Mouse (Mus musculus) cortical plate, adult 2 months (tissue): ENCODE measurements around the gene Slc26a1.

Experiments
- CTCF ChIP-seq: fragments of 200-500 bp; IDR thresholded peaks from 2 replicates; pipeline ENCODE4 v1.5.1; 2011; ENCODE audit warnings: mild to moderate bottlenecking, control low read depth, low read length; ENCODE audit not compliant: insufficient read depth; ENCODE audit errors: extremely low read depth
- POLR2A ChIP-seq: fragments of 200-500 bp; IDR thresholded peaks from 2 replicates; pipeline ENCODE4 v1.6.1; 2011; ENCODE audit warnings: mild to moderate bottlenecking, low read length, control low read depth; ENCODE audit not compliant: insufficient read depth; ENCODE audit errors: extremely low read depth

DNA sequence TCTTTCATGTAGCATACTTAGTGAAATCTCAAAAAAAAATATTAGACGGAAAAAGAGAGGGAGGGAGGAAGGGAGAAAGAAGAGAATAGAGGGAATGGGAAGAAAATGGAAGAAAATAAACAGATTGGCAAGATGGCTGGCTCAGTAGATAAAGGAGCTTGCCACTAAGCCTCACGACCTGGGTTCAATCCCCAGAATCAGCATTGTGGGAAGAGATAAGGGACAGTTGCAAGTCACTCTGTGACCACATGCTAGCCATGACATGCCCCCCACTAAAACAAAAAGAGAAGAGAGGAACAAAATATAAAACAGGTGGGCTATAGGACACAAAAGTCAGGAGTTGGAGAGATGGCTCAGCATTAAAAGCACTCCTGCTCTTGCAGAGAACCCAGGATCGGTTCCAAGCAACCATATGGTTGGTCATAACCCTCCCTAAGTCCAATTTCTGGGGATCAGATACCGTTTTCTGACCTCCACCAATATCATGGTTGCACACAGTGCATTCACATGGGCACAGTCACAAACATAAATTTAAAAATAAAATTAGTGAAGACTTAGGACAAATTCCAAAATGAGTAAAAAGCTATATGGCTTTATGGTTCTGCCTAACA is 49.2 kb downstream of the Slc26a1 start:
- no peak for TF ChIP-seq CTCF
- TF ChIP-seq POLR2A, result no peak
